Mouse (Mus musculus): ENCODE measurements at regions not wholly inside any gene's neighbourhood (a gene's known extent, or its start where the extent isn't known, plus 50 kb on each side); places are given as distances from the start of the nearest gene placed in this dataset.

DNA sequence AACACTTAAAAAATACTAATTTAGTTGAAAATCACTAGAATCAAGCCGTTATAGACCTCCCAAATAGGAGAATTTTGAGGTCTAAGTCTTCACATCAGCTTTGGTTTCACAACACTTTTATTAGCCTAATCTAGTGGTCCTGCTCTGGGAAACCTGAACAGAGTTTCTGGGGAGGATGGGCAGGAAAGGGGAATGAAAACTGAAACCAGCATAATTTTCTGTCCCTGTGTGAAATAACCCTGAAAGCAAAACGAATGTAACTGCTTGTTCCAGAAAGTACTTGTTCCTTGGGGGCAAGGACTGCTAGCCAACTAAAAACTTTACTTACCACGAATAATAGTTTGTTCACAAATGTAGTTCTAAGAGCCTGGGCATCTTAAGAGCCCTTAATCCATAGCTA lies 508.0 kb upstream of the Cited2 start:
- 33% methylated on average over 3 of the region's 3 CpGs for WGBS
- H3K9ac ChIP-seq (ENCODE audit: low read depth, low read length, severe bottlenecking) = no peak overlapping the region
- H3K27ac ChIP-seq (replicated peaks; ENCODE audit: low read depth, low read length) = no peak overlapping the region
- H3K27me3 ChIP-seq (ENCODE audit: control insufficient read depth, insufficient read depth, low read length) = no peaks in the 10 kb centered on the region
- ATAC-seq (ENCODE audit: low FRiP score, low read depth) (no peak), DNase-seq (ENCODE audit: low spot score) (no peak)
- no peak overlapping the region for H3K4me3 ChIP-seq (replicated peaks; ENCODE audit: low read length)
- peaks cover 12% of the 10 kb centered on the region for H3K4me1 ChIP-seq (ENCODE audit: control insufficient read depth, insufficient read depth, low read length)
- H3K36me3 ChIP-seq (ENCODE audit: control insufficient read depth, insufficient read depth, low read length) = no peaks in the 10 kb centered on the region
- no peak overlapping the region for H3K4me2 ChIP-seq (replicated peaks; ENCODE audit: low read depth, low read length, severe bottlenecking)
- H3K9me3 ChIP-seq (ENCODE audit: control insufficient read depth, low read length) = no peaks in the 10 kb centered on the region
- no peak for TF ChIP-seq POLR2A (IDR thresholded peaks at IDR 0.05; ENCODE audit: borderline replicate concordance, extremely low read depth, insufficient read depth, insufficient read length)

DNA sequence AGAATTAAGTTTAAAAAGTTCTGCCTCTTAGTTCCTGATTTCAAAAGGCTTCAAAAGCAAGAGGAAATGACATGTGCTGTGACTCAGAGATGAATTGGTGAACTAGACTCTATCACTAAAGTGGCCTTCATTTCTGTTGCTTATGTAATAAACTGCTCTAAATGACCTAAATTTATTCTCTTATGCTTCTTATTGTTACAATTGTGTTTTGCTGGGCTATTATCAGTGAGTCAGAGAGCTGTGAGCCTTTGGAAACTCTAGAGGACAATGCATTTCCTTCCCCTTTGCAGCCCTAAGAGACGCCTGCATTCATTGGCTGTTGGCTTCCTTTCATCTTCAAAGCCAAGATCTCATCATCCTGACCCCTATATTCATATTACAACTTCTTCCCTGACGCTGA lies 501.5 kb upstream of the Cited2 start:
- ATAC-seq (ENCODE audit: low FRiP score, low read depth) = no peak
- WGBS = 56% methylated on average over 2 of the region's 2 CpGs
- Histone ChIP-seq H3K4me3 (replicated peaks; ENCODE audit: low read length) (no peak overlapping the region), H3K4me1 (ENCODE audit: control insufficient read depth, insufficient read depth, low read length) (no peaks in the 10 kb centered on the region), H3K9me3 (ENCODE audit: control insufficient read depth, low read length) (no peaks in the 10 kb centered on the region), H3K4me2 (replicated peaks; ENCODE audit: low read depth, low read length, severe bottlenecking) (no peak overlapping the region), H3K36me3 (ENCODE audit: control insufficient read depth, insufficient read depth, low read length) (no peaks in the 10 kb centered on the region), H3K27me3 (ENCODE audit: control insufficient read depth, insufficient read depth, low read length) (no peaks in the 10 kb centered on the region), H3K27ac (replicated peaks; ENCODE audit: low read depth, low read length) (no peak overlapping the region), H3K9ac (ENCODE audit: low read depth, low read length, severe bottlenecking) (no peak overlapping the region)
- DNase-seq (ENCODE audit: low spot score) = no peak
- no peak for TF ChIP-seq POLR2A (IDR thresholded peaks at IDR 0.05; ENCODE audit: borderline replicate concordance, extremely low read depth, insufficient read depth, insufficient read length)

GRCm38 (mm10) chr10:17225727-17226126 lies 497.3 kb upstream of the Cited2 start:
- H3K4me1 ChIP-seq (ENCODE audit: control insufficient read depth, insufficient read depth, low read length) = peaks cover 5% of the 10 kb centered on the region; the same call in 1 of the 2 replicates
- H3K4me3 ChIP-seq (replicated peaks; ENCODE audit: low read length) = no peak overlapping the region
- no peak overlapping the region for H3K27ac ChIP-seq (replicated peaks; ENCODE audit: low read depth, low read length)
- no peak overlapping the region for H3K9ac ChIP-seq (ENCODE audit: low read depth, low read length, severe bottlenecking)
- WGBS = 97% methylated on average over 1 of the region's 1 CpGs
- H3K9me3 ChIP-seq (ENCODE audit: control insufficient read depth, low read length) = no peaks in the 10 kb centered on the region
- DNase-seq (ENCODE audit: low spot score) = no peak
- TF ChIP-seq POLR2A (IDR thresholded peaks at IDR 0.05; ENCODE audit: borderline replicate concordance, extremely low read depth, insufficient read depth, insufficient read length) = no peak
- H3K36me3 ChIP-seq (ENCODE audit: control insufficient read depth, insufficient read depth, low read length) = no peaks in the 10 kb centered on the region
- no peak for ATAC-seq (ENCODE audit: low FRiP score, low read depth)
- H3K4me2 ChIP-seq (replicated peaks; ENCODE audit: low read depth, low read length, severe bottlenecking) = no peak overlapping the region
- H3K27me3 ChIP-seq (ENCODE audit: control insufficient read depth, insufficient read depth, low read length) = no peaks in the 10 kb centered on the region

GRCm38 (mm10) chr10:17230040-17230818 lies 492.8 kb upstream of the Cited2 start:
- Histone ChIP-seq H3K4me2 (replicated peaks; ENCODE audit: low read depth, low read length, severe bottlenecking) (no peak overlapping the region; the same call in 1 of the 2 replicates), H3K36me3 (ENCODE audit: control insufficient read depth, insufficient read depth, low read length) (no peaks in the 10 kb centered on the region), H3K4me1 (ENCODE audit: control insufficient read depth, insufficient read depth, low read length) (peaks cover 5% of the 10 kb centered on the region; the same call in 1 of the 2 replicates), H3K27me3 (ENCODE audit: control insufficient read depth, insufficient read depth, low read length) (no peaks in the 10 kb centered on the region), H3K9ac (ENCODE audit: low read depth, low read length, severe bottlenecking) (peak overlapping the region; percentile 13; the same call in 1 of the 2 replicates), H3K4me3 (replicated peaks; ENCODE audit: low read length) (no peak overlapping the region), H3K27ac (replicated peaks; ENCODE audit: low read depth, low read length) (no peak overlapping the region; the same call in 1 of the 2 replicates), H3K9me3 (ENCODE audit: control insufficient read depth, low read length) (no peaks in the 10 kb centered on the region)
- TF ChIP-seq POLR2A (IDR thresholded peaks at IDR 0.05; ENCODE audit: borderline replicate concordance, extremely low read depth, insufficient read depth, insufficient read length) = no peak
- ATAC-seq (ENCODE audit: low FRiP score, low read depth) (peak; percentile 62), DNase-seq (ENCODE audit: low spot score) (peak; percentile 38)
- 20% methylated on average over 16 of the region's 16 CpGs for WGBS

- Histone ChIP-seq H3K4me1 (ENCODE audit: control insufficient read depth, insufficient read depth, low read length) (peaks cover 17% of the 10 kb centered on the region), H3K9ac (ENCODE audit: low read depth, low read length, severe bottlenecking) (0 out of 2 replicates have a peak overlapping the region, but pooled peaks have one; percentile 21), H3K27me3 (ENCODE audit: control insufficient read depth, insufficient read depth, low read length) (no peaks in the 10 kb centered on the region), H3K36me3 (ENCODE audit: control insufficient read depth, insufficient read depth, low read length) (no peaks in the 10 kb centered on the region), H3K9me3 (ENCODE audit: control insufficient read depth, low read length) (no peaks in the 10 kb centered on the region), H3K4me3 (replicated peaks; ENCODE audit: low read length) (no peak overlapping the region), H3K4me2 (replicated peaks; ENCODE audit: low read depth, low read length, severe bottlenecking) (no peak overlapping the region), H3K27ac (replicated peaks; ENCODE audit: low read depth, low read length) (no peak overlapping the region)
- WGBS = 28% methylated on average over 10 of the region's 10 CpGs
- TF ChIP-seq POLR2A (IDR thresholded peaks at IDR 0.05; ENCODE audit: borderline replicate concordance, extremely low read depth, insufficient read depth, insufficient read length) = no peak
- DNase-seq (ENCODE audit: low spot score) (no peak), ATAC-seq (ENCODE audit: low FRiP score, low read depth) (no peak)
These were observed 486.9 kb upstream of the Cited2 start for GRCm38 (mm10) chr10:17235955-17236650.

All from limb, embryonic 14.5 days (tissue).